Mouse (Mus musculus) limb, embryonic 13.5 days (tissue): ENCODE measurements around the gene Tmem217. TPM values are rescaled to one million over a fixed set of nuclear protein-coding genes. Genes with fewer than 3 reads are reported as not detected.

Experiments used
- ATAC-seq: fragments of 200-750 bp; cut with Nextera tagmentation; 2 replicates; pipeline ENCODE4 v1.8.0; 2017; ENCODE audit warnings: low read depth, moderate number of reproducible peaks, moderate TSS enrichment; ENCODE audit not compliant: low FRiP score
- H3K27ac ChIP-seq: fragments of 300-500 bp; sonication (generic); 2 replicates; pipeline ENCODE4 v1.5.1; 2015; ENCODE audit warnings: inconsistent platforms, mild to moderate bottlenecking, moderate library complexity
- H3K27me3 ChIP-seq: fragments of 300-500 bp; sonication (generic); 2 replicates; pipeline ENCODE4 v1.6.1; 2015; ENCODE audit warnings: mild to moderate bottlenecking, inconsistent platforms
- H3K36me3 ChIP-seq: fragments of 300-500 bp; sonication (generic); 2 replicates; pipeline ENCODE4 v1.6.1; 2015; ENCODE audit warnings: inconsistent platforms, mild to moderate bottlenecking, moderate library complexity
- H3K4me1 ChIP-seq: fragments of 300-500 bp; sonication (generic); 2 replicates; pipeline ENCODE4 v1.6.1; 2015; ENCODE audit warnings: inconsistent platforms
- H3K4me2 ChIP-seq: fragments of 300-500 bp; sonication (generic); replicated peaks from 2 replicates; pipeline ENCODE4 v1.6.1; 2015; ENCODE audit warnings: inconsistent platforms, mild to moderate bottlenecking, moderate library complexity
- H3K4me3 ChIP-seq: fragments of 300-500 bp; sonication (generic); 2 replicates; pipeline ENCODE4 v1.5.1; 2015; ENCODE audit warnings: moderate library complexity, mild to moderate bottlenecking, inconsistent platforms
- H3K9ac ChIP-seq: fragments of 300-500 bp; sonication (generic); 2 replicates; pipeline ENCODE4 v1.6.1; 2015; ENCODE audit warnings: mild to moderate bottlenecking, inconsistent platforms
- H3K9me3 ChIP-seq: fragments of 300-500 bp; sonication (generic); 2 replicates; pipeline ENCODE4 v1.6.1; 2016; ENCODE audit warnings: inconsistent platforms
- WGBS: fragments of 180-500 bp; shearing (Covaris S2); methylation state at CpG from one replicate; pipeline ENCODE4 v1.1.7; 2015; 5-methylcytosine and 5-hydroxymethylcytosine counted together
- microRNA-seq: library from miRNA; unstranded; fragments of <30 nt; microRNA quantifications from one replicate; pipeline ENCODE4, GENCODE M21; 2016
- polyA plus RNA-seq: library from polyadenylated mRNA; unstranded; fragments of >200 nt; fragmentation: Nextera tagmentation; extraction: Ambion mirVana; gene quantifications from 2 replicates; pipeline ENCODE4 v1.2.1, GENCODE M21; 2015

Tmem217 gene
- polyA plus RNA-seq, 1 experiment from 2014 or later: 1.2 TPM

DNA sequence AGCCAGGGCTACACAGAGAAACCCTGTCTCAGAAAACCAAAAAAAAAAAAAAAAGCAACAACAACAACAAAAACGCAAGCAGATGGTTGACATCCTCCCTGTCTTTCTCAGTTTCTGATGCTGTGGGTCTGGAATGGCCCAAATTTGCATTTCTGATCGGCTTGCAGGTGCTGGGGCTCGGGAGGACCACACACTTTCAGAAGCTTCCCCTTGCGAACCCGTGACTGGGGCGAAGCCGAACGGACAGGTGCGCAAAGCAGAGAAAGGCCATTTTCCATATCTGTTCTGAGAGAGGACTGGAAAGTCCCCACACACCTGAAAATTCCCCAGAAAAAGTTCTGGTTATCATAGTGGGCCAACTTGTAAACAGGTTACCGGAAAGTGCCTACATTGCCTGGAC is 74.8 kb downstream of the Tmem217 start:
- no peaks in the 10 kb centered on the region for H3K36me3 ChIP-seq
- no peak overlapping the region for H3K4me2 ChIP-seq
- H3K27ac ChIP-seq: no peak overlapping the region
- WGBS: 90% methylated on average over 10 of the region's 10 CpGs
- no peak overlapping the region for H3K4me3 ChIP-seq
- no peak overlapping the region for H3K9ac ChIP-seq
- no peak for ATAC-seq
- 0 out of 2 replicates have a peak, but pooled peaks cover 1% of the 10 kb centered on the region for H3K9me3 ChIP-seq
- H3K4me1 ChIP-seq: no peaks in the 10 kb centered on the region
- no peaks in the 10 kb centered on the region for H3K27me3 ChIP-seq

GRCm38 (mm10) chr17:29476461-29476860 is 75.7 kb downstream of the Tmem217 start:
- Histone ChIP-seq H3K4me2 (no peak overlapping the region), H3K4me1 (no peaks in the 10 kb centered on the region), H3K9ac (no peak overlapping the region), H3K27me3 (no peaks in the 10 kb centered on the region), H3K9me3 (no peaks in the 10 kb centered on the region; the same call in 1 of the 2 replicates), H3K36me3 (no peaks in the 10 kb centered on the region), H3K4me3 (no peak overlapping the region), H3K27ac (no peak overlapping the region)
- WGBS: 84% methylated on average over 4 of the region's 4 CpGs
- ATAC-seq: no peak

Small RNA genes within 50 kb of the gene (microRNA-seq; reads per million reads assigned to microRNA genes)
- gene Mir7667: not detected

Other genes starting within 250 kb of the Tmem217 start
- gene Pi16, start 234.7 kb downstream of the Tmem217 start, polyA plus RNA-seq: 0.45 and 0.46 TPM in 2 replicates
- 328 and 333 TPM in 2 replicates for gene Mtch1, start 204.5 kb downstream of the Tmem217 start, polyA plus RNA-seq
- 4.3 and 6.7 TPM in 2 replicates for gene Fgd2, start 191.5 kb downstream of the Tmem217 start, polyA plus RNA-seq
- gene Pim1, start 61.6 kb downstream of the Tmem217 start, polyA plus RNA-seq: 18.9 and 22.3 TPM in 2 replicates
- gene Gm17657, start 2.7 kb downstream of the Tmem217 start, polyA plus RNA-seq: not detected in 2 replicates
- gene Tbc1d22b, start 2.6 kb downstream of the Tmem217 start, polyA plus RNA-seq: 14.5 and 16.2 TPM in 2 replicates
- 94.1 and 97.7 TPM in 2 replicates for gene Rnf8, start 62.4 kb upstream of the Tmem217 start, polyA plus RNA-seq
- 2.8 and 3.1 TPM in 2 replicates for gene Gm28043, start 62.5 kb upstream of the Tmem217 start, polyA plus RNA-seq
- gene Cmtr1, start 108.2 kb upstream of the Tmem217 start, polyA plus RNA-seq: 125 and 135 TPM in 2 replicates
- gene Ccdc167, start 164.7 kb upstream of the Tmem217 start, polyA plus RNA-seq: 12.7 and 14.4 TPM in 2 replicates